Mouse (Mus musculus): ENCODE data around the gene Gm20696.

DNA sequence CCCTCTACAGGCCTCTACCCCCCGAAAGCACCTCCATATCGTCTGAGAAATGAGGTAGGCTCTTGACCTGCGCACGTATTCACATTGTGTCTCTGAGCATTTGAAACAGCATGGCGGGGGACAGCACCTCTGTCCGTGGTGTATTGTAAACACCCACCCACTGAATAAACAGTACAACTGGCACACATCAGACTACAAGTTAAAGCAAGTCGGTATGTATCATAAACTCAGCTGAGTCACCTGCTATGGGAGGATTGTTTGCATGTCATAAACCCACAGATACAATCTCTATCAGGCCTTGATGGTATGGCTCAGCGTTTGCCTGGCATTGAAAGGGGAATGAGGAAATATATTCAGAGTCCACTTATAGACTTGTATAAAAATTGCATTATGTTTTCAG, 10.7 kb upstream of the Gm20696 start:
- no peak for TF ChIP-seq CTCF (IDR thresholded peaks at IDR 0.05; ENCODE audit: low read depth, low read length)
- TF ChIP-seq POLR2A (IDR thresholded peaks at IDR 0.05; ENCODE audit: borderline replicate concordance, low read depth, low read length), result no peak

Measured in bone marrow macrophage, adult 2 months (primary cell).